Mouse (Mus musculus) cerebellum, adult (tissue): ENCODE results near the gene Slc36a3.

Source experiments
- ATAC-seq: cut with Nextera tagmentation; 2 replicates; pipeline ENCODE4 v1.9.2; 2017; ENCODE audit warnings: mild to moderate bottlenecking, moderate library complexity, mixed read lengths; ENCODE audit not compliant: insufficient number of reproducible peaks, low FRiP score, low TSS enrichment

Slc36a3 gene

GRCm38 (mm10) chr11:55081206-55081605, 70.3 kb downstream of the Slc36a3 start:
- ATAC-seq, result no peak

GRCm38 (mm10) chr11:55079180-55079579, 72.3 kb downstream of the Slc36a3 start:
- no peak for ATAC-seq

- no peak for ATAC-seq
These were observed 73.0 kb downstream of the Slc36a3 start for GRCm38 (mm10) chr11:55078502-55078901.

GRCm38 (mm10) chr11:55077331-55078231, 73.9 kb downstream of the Slc36a3 start, which contains the start of gene Ccdc69:
Gene Ccdc69 (minus strand): TSS chr11:55078131.
- ATAC-seq, result peak; percentile 54

GRCm38 (mm10) chr11:55076234-55076633, 75.3 kb downstream of the Slc36a3 start:
- ATAC-seq, result no peak

GRCm38 (mm10) chr11:55075602-55076001, 75.9 kb downstream of the Slc36a3 start:
- ATAC-seq, result no peak
